Mouse (Mus musculus): ENCODE measurements around the gene Syce1.

Gene Syce1

GRCm38 (mm10) chr7:140787406-140788052 is at the start of gene Syce1:
Gene Syce1, minus strand, starts transcription at chr7:140787852.
- no peak for DNase-seq (ENCODE audit: low read depth in 1 of 2, low spot score in 2 of 2)

GRCm38 (mm10) chr7:140836243-140837115 is 48.8 kb upstream of the Syce1 start:
- no peak for DNase-seq (ENCODE audit: low read depth in 1 of 2, low spot score in 2 of 2)

GRCm38 (mm10) chr7:140835758-140836087 is 48.1 kb upstream of the Syce1 start:
- no peak for DNase-seq (ENCODE audit: low read depth in 1 of 2, low spot score in 2 of 2)

- DNase-seq (ENCODE audit: low read depth in 1 of 2, low spot score in 2 of 2), result no peak
Observed at GRCm38 (mm10) chr7:140834968-140835757, 47.5 kb upstream of the Syce1 start, which contains the start of gene Urah. Gene Urah, plus strand, starts transcription at chr7:140835018.

- DNase-seq (ENCODE audit: low read depth in 1 of 2, low spot score in 2 of 2), result no peak
Observed at GRCm38 (mm10) chr7:140833341-140833740, 45.7 kb upstream of the Syce1 start.

GRCm38 (mm10) chr7:140831447-140831846 is 43.8 kb upstream of the Syce1 start:
- DNase-seq (ENCODE audit: low read depth in 1 of 2, low spot score in 2 of 2), result no peak

- no peak for DNase-seq (ENCODE audit: low read depth in 1 of 2, low spot score in 2 of 2)
Observed at GRCm38 (mm10) chr7:140828171-140828881, 40.7 kb upstream of the Syce1 start.

- DNase-seq (ENCODE audit: low read depth in 1 of 2, low spot score in 2 of 2), result no peak
Observed at GRCm38 (mm10) chr7:140822731-140823130, 35.1 kb upstream of the Syce1 start.

- DNase-seq (ENCODE audit: low read depth in 1 of 2, low spot score in 2 of 2), result no peak
Observed at GRCm38 (mm10) chr7:140821653-140822329, 34.1 kb upstream of the Syce1 start, which contains the start of gene Zfp941. Gene Zfp941, minus strand, starts transcription at chr7:140822178.

GRCm38 (mm10) chr7:140821305-140821652 is 33.6 kb upstream of the Syce1 start:
- no peak for DNase-seq (ENCODE audit: low read depth in 1 of 2, low spot score in 2 of 2)

- DNase-seq (ENCODE audit: low read depth in 1 of 2, low spot score in 2 of 2), result no peak
Observed at GRCm38 (mm10) chr7:140820173-140820572, 32.5 kb upstream of the Syce1 start.

- DNase-seq (ENCODE audit: low read depth in 1 of 2, low spot score in 2 of 2), result no peak
Observed at GRCm38 (mm10) chr7:140812850-140813249, 25.2 kb upstream of the Syce1 start.

- no peak for DNase-seq (ENCODE audit: low read depth in 1 of 2, low spot score in 2 of 2)
Observed at GRCm38 (mm10) chr7:140811714-140812113, 24.1 kb upstream of the Syce1 start.

GRCm38 (mm10) chr7:140810496-140810895 is 22.8 kb upstream of the Syce1 start:
- DNase-seq (ENCODE audit: low read depth in 1 of 2, low spot score in 2 of 2), result no peak

- no peak for DNase-seq (ENCODE audit: low read depth in 1 of 2, low spot score in 2 of 2)
Observed at GRCm38 (mm10) chr7:140805704-140806103, 18.1 kb upstream of the Syce1 start.

GRCm38 (mm10) chr7:140802629-140803028 is 15.0 kb upstream of the Syce1 start:
- DNase-seq (ENCODE audit: low read depth in 1 of 2, low spot score in 2 of 2), result no peak

GRCm38 (mm10) chr7:140798212-140798611 is 10.6 kb upstream of the Syce1 start:
- no peak for DNase-seq (ENCODE audit: low read depth in 1 of 2, low spot score in 2 of 2)

- DNase-seq (ENCODE audit: low read depth in 1 of 2, low spot score in 2 of 2), result no peak
Observed at GRCm38 (mm10) chr7:140797619-140798018, 10.0 kb upstream of the Syce1 start.

GRCm38 (mm10) chr7:140793541-140793940 is 5.9 kb upstream of the Syce1 start:
- DNase-seq (ENCODE audit: low read depth in 1 of 2, low spot score in 2 of 2), result no peak

GRCm38 (mm10) chr7:140788053-140788435 is 392 bp upstream of the Syce1 start:
- DNase-seq (ENCODE audit: low read depth in 1 of 2, low spot score in 2 of 2), result no peak

- no peak for DNase-seq (ENCODE audit: low read depth in 1 of 2, low spot score in 2 of 2)
Observed at GRCm38 (mm10) chr7:140780548-140780947, 7.1 kb downstream of the Syce1 start.
